Mouse (Mus musculus): ENCODE results near the gene Col7a1. TPM values are rescaled to one million over a fixed set of nuclear protein-coding genes. Genes with fewer than 3 reads are reported as not detected.
A peak's percentile ranks its signal among the peaks of the same experiment; 100 is the strongest.

Gene Col7a1
- polyA plus RNA-seq, 1 experiment from 2014 or later: 2.9 TPM

- H3K9me3 ChIP-seq (ENCODE audit: low read length): no peaks in the 10 kb centered on the region
- no peaks in the 10 kb centered on the region for H3K4me1 ChIP-seq (ENCODE audit: insufficient read depth, low read depth, low read length)
- H3K27me3 ChIP-seq (replicated peaks; ENCODE audit: insufficient read depth, low read length): no peaks in the 10 kb centered on the region
- no peak for TF ChIP-seq CTCF (IDR thresholded peaks at IDR 0.05)
- no peak for TF ChIP-seq EP300 (IDR thresholded peaks at IDR 0.05)
- H3K4me3 ChIP-seq (ENCODE audit: low read depth, low read length): no peak overlapping the region
- no peak overlapping the region for H3K9ac ChIP-seq (replicated peaks; ENCODE audit: low read depth)
- ATAC-seq (no peak), DNase-seq (ENCODE audit: low spot score) (no peak)
- H3K36me3 ChIP-seq (ENCODE audit: insufficient read depth, low read length): no peaks in the 10 kb centered on the region
- H3K4me2 ChIP-seq (replicated peaks; ENCODE audit: low read depth, low read length): no peak overlapping the region
- H3K27ac ChIP-seq (ENCODE audit: low read length): no peak overlapping the region
- 75% methylated on average over 3 of the region's 3 CpGs for WGBS
Observed at GRCm38 (mm10) chr9:108928424-108928823, 25.0 kb upstream of the Col7a1 start.

DNA sequence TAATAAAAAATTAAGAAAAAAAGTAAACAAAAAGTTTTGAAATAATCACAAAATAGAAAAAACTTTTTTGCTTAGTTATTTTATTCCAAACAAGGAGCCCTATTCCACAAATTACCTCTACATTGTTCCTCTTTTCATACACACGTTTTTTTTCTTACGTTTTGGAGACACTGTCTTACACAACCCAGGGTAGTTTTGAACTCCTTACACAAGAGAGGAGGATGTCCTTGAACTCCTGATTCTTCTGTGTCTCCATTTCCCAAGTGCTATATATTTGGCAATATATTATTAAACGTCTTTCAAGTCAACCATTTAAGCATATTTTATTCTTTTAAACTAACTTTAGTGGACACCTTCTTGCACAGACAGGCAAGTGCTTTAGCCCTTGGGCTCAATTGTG lies 17.4 kb upstream of the Col7a1 start:
- Histone ChIP-seq H3K36me3 (ENCODE audit: insufficient read depth, low read length) (peaks cover 7% of the 10 kb centered on the region), H3K4me1 (ENCODE audit: insufficient read depth, low read depth, low read length) (no peaks in the 10 kb centered on the region), H3K9ac (replicated peaks; ENCODE audit: low read depth) (no peak overlapping the region), H3K27me3 (replicated peaks; ENCODE audit: insufficient read depth, low read length) (no peaks in the 10 kb centered on the region), H3K4me2 (replicated peaks; ENCODE audit: low read depth, low read length) (no peak overlapping the region), H3K27ac (ENCODE audit: low read length) (no peak overlapping the region), H3K9me3 (ENCODE audit: low read length) (no peaks in the 10 kb centered on the region), H3K4me3 (ENCODE audit: low read depth, low read length) (no peak overlapping the region)
- WGBS: 11% methylated on average over 3 of the region's 3 CpGs
- no peak for TF ChIP-seq CTCF (IDR thresholded peaks at IDR 0.05)
- TF ChIP-seq EP300 (IDR thresholded peaks at IDR 0.05): no peak
- DNase-seq (ENCODE audit: low spot score): no peak
- ATAC-seq: no peak

GRCm38 (mm10) chr9:108936418-108937364 lies 16.7 kb upstream of the Col7a1 start, which contains the start of gene Uqcrc1:
TSS of gene Uqcrc1 (plus strand) at chr9:108936633.
- peak; percentile 93 for ATAC-seq
- peak within 1 kb of the TSS; percentile 81 for H3K4me2 ChIP-seq (replicated peaks; ENCODE audit: low read depth, low read length)
- H3K9me3 ChIP-seq (ENCODE audit: low read length): no peaks in the 10 kb centered on the region
- peak within 1 kb of the TSS; percentile 87 for H3K9ac ChIP-seq (replicated peaks; ENCODE audit: low read depth)
- H3K27ac ChIP-seq (ENCODE audit: low read length): 0 out of 2 replicates have a peak within 1 kb of the TSS, but pooled peaks have one; percentile 57
- under 1% methylated on average over 55 of the region's 58 CpGs for WGBS
- peak; percentile 96 for TF ChIP-seq CTCF (IDR thresholded peaks at IDR 0.05)
- no peak for TF ChIP-seq EP300 (IDR thresholded peaks at IDR 0.05)
- DNase-seq (ENCODE audit: low spot score): peak; percentile 98
- peaks cover 7% of the 10 kb centered on the region for H3K36me3 ChIP-seq (ENCODE audit: insufficient read depth, low read length)
- no peaks in the 10 kb centered on the region for H3K4me1 ChIP-seq (ENCODE audit: insufficient read depth, low read depth, low read length)
- H3K27me3 ChIP-seq (replicated peaks; ENCODE audit: insufficient read depth, low read length): no peaks in the 10 kb centered on the region
- H3K4me3 ChIP-seq (ENCODE audit: low read depth, low read length): peak within 1 kb of the TSS; percentile 98

DNA sequence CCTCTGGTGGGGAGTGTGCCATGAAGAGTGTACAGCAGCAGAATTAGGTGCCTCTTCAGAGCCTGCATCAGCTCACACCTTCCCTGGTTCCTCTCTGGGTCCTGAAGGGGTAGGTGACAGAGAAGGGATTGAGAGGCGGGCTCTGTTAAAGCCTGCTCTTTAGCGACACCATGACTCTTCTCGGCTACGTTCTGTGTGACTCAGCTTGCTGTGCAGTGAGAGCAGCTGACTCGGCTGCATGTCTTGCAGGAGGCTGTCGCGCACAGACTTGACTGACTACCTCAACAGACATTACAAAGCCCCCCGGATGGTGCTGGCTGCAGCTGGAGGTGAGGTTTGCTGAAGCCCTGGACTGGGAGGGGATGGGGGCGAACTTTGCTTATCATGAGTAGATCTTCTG lies 8.3 kb upstream of the Col7a1 start:
- DNase-seq (ENCODE audit: low spot score) (no peak), ATAC-seq (no peak)
- TF ChIP-seq CTCF (IDR thresholded peaks at IDR 0.05) (no peak), EP300 (IDR thresholded peaks at IDR 0.05) (no peak)
- no peak overlapping the region for H3K9ac ChIP-seq (replicated peaks; ENCODE audit: low read depth)
- H3K36me3 ChIP-seq (ENCODE audit: insufficient read depth, low read length): peaks cover 55% of the 10 kb centered on the region
- WGBS: 72% methylated on average over 9 of the region's 9 CpGs
- no peak overlapping the region for H3K4me2 ChIP-seq (replicated peaks; ENCODE audit: low read depth, low read length)
- no peaks in the 10 kb centered on the region for H3K9me3 ChIP-seq (ENCODE audit: low read length)
- no peaks in the 10 kb centered on the region for H3K4me1 ChIP-seq (ENCODE audit: insufficient read depth, low read depth, low read length)
- H3K4me3 ChIP-seq (ENCODE audit: low read depth, low read length): no peak overlapping the region
- H3K27ac ChIP-seq (ENCODE audit: low read length): no peak overlapping the region
- H3K27me3 ChIP-seq (replicated peaks; ENCODE audit: insufficient read depth, low read length): no peaks in the 10 kb centered on the region

GRCm38 (mm10) chr9:108945608-108946007 lies 7.8 kb upstream of the Col7a1 start:
- peaks cover 58% of the 10 kb centered on the region for H3K36me3 ChIP-seq (ENCODE audit: insufficient read depth, low read length)
- no peak overlapping the region for H3K9ac ChIP-seq (replicated peaks; ENCODE audit: low read depth)
- TF ChIP-seq EP300 (IDR thresholded peaks at IDR 0.05) (no peak), CTCF (IDR thresholded peaks at IDR 0.05) (no peak)
- no peaks in the 10 kb centered on the region for H3K4me1 ChIP-seq (ENCODE audit: insufficient read depth, low read depth, low read length)
- DNase-seq (ENCODE audit: low spot score): no peak
- H3K27ac ChIP-seq (ENCODE audit: low read length): no peak overlapping the region
- no peak overlapping the region for H3K4me2 ChIP-seq (replicated peaks; ENCODE audit: low read depth, low read length)
- no peaks in the 10 kb centered on the region for H3K27me3 ChIP-seq (replicated peaks; ENCODE audit: insufficient read depth, low read length)
- H3K4me3 ChIP-seq (ENCODE audit: low read depth, low read length): no peak overlapping the region
- no peaks in the 10 kb centered on the region for H3K9me3 ChIP-seq (ENCODE audit: low read length)
- ATAC-seq: no peak
- whole genome bisulfite sequencing: 87% methylated on average over 5 of the region's 5 CpGs

- Histone ChIP-seq H3K4me1 (ENCODE audit: insufficient read depth, low read depth, low read length) (no peaks in the 10 kb centered on the region), H3K4me3 (ENCODE audit: low read depth, low read length) (no peak overlapping the region), H3K9me3 (ENCODE audit: low read length) (no peaks in the 10 kb centered on the region), H3K27me3 (replicated peaks; ENCODE audit: insufficient read depth, low read length) (no peaks in the 10 kb centered on the region), H3K36me3 (ENCODE audit: insufficient read depth, low read length) (peaks cover 43% of the 10 kb centered on the region), H3K27ac (ENCODE audit: low read length) (peak overlapping the region; percentile 59), H3K9ac (replicated peaks; ENCODE audit: low read depth) (no peak overlapping the region), H3K4me2 (replicated peaks; ENCODE audit: low read depth, low read length) (no peak overlapping the region)
- DNase-seq (ENCODE audit: low spot score) (peak; percentile 57), ATAC-seq (peak; percentile 65)
- WGBS: 52% methylated on average over 13 of the region's 13 CpGs
- TF ChIP-seq CTCF (IDR thresholded peaks at IDR 0.05) (no peak), EP300 (IDR thresholded peaks at IDR 0.05) (no peak)
Observed at GRCm38 (mm10) chr9:108949231-108949966, 4.0 kb upstream of the Col7a1 start.
